Mouse (Mus musculus) heart, embryonic 16.5 days (tissue): Measurements from ENCODE around the gene Arhgef1. TPM values are rescaled to one million over a fixed set of nuclear protein-coding genes. Genes with fewer than 3 reads are reported as not detected.

Source experiments
- ATAC-seq: fragments of 200-750 bp; cut with Nextera tagmentation; replicated peaks from 2 replicates; pipeline ENCODE4 v1.8.0; 2017; ENCODE audit warnings: moderate number of reproducible peaks; ENCODE audit not compliant: insufficient read depth, low FRiP score; ENCODE audit errors: extremely low read depth
- H3K27ac ChIP-seq: fragments of 300-500 bp; sonication (generic); 2 replicates; pipeline ENCODE4 v1.5.1; 2014; ENCODE audit warnings: mild to moderate bottlenecking, low read length, control low read depth, moderate library complexity
- H3K27me3 ChIP-seq: fragments of 300-500 bp; sonication (generic); 2 replicates; pipeline ENCODE4 v1.6.1; 2014; ENCODE audit warnings: low read length, mixed read lengths; ENCODE audit not compliant: control insufficient read depth, insufficient read depth
- H3K36me3 ChIP-seq: fragments of 300-500 bp; sonication (generic); 2 replicates; pipeline ENCODE4 v1.6.1; 2014; ENCODE audit not compliant: control insufficient read depth, insufficient read depth
- H3K4me1 ChIP-seq: fragments of 300-500 bp; sonication (generic); 2 replicates; pipeline ENCODE4 v1.6.1; 2014; ENCODE audit warnings: low read length, mixed read lengths; ENCODE audit not compliant: control insufficient read depth, insufficient read depth
- H3K4me2 ChIP-seq: fragments of 300-500 bp; sonication (generic); 2 replicates; pipeline ENCODE4 v1.6.1; 2014; ENCODE audit warnings: low read depth, mild to moderate bottlenecking, control low read depth, low read length
- H3K4me3 ChIP-seq: fragments of 300-500 bp; sonication (generic); 2 replicates; pipeline ENCODE4 v1.5.1; 2014; ENCODE audit warnings: mild to moderate bottlenecking, control low read depth, low read length
- H3K9ac ChIP-seq: fragments of 300-500 bp; sonication (generic); 2 replicates; pipeline ENCODE4 v1.6.1; 2014; ENCODE audit warnings: low read length, control low read depth
- H3K9me3 ChIP-seq: fragments of 300-500 bp; sonication (generic); replicated peaks from 2 replicates; pipeline ENCODE4 v1.6.1; 2016; ENCODE audit warnings: low read length; ENCODE audit not compliant: control insufficient read depth
- WGBS: fragments of 180-500 bp; shearing (Covaris S2); extraction: QIAGEN DNeasy Blood & Tissue Kit; methylation state at CpG from one replicate; pipeline ENCODE4 v1.1.7; 2014; 5-methylcytosine and 5-hydroxymethylcytosine counted together
- polyA plus RNA-seq: library from polyadenylated mRNA; unstranded; fragments of >200 nt; fragmentation: Nextera tagmentation; extraction: Ambion mirVana; gene quantifications from 2 replicates; pipeline ENCODE4 v1.2.1, GENCODE M21; 2015

Arhgef1 gene
- polyA plus RNA-seq, 1 experiment from 2014 or later = 80.9 TPM

GRCm38 (mm10) chr7:24912480-24912879, 9.8 kb downstream of the Arhgef1 start:
- 91% methylated on average over 14 of the region's 14 CpGs for WGBS
- H3K4me1 ChIP-seq = no peaks in the 10 kb centered on the region; the same call in 1 of the 2 replicates
- H3K27me3 ChIP-seq = no peaks in the 10 kb centered on the region
- H3K9me3 ChIP-seq = no peaks in the 10 kb centered on the region
- H3K4me3 ChIP-seq = no peak overlapping the region
- H3K27ac ChIP-seq = no peak overlapping the region
- H3K4me2 ChIP-seq = no peak overlapping the region
- ATAC-seq = no peak
- peaks cover 35% of the 10 kb centered on the region for H3K36me3 ChIP-seq
- H3K9ac ChIP-seq = no peak overlapping the region

- no peak overlapping the region for H3K9ac ChIP-seq
- 90% methylated on average over 20 of the region's 20 CpGs for WGBS
- H3K4me2 ChIP-seq = no peak overlapping the region
- no peaks in the 10 kb centered on the region for H3K27me3 ChIP-seq
- no peak for ATAC-seq
- no peaks in the 10 kb centered on the region for H3K9me3 ChIP-seq
- H3K36me3 ChIP-seq = peaks cover 56% of the 10 kb centered on the region
- no peak overlapping the region for H3K27ac ChIP-seq
- no peaks in the 10 kb centered on the region for H3K4me1 ChIP-seq
- H3K4me3 ChIP-seq = no peak overlapping the region
Measured at GRCm38 (mm10) chr7:24918763-24919323, 16.1 kb downstream of the Arhgef1 start.

- WGBS = 88% methylated on average over 9 of the region's 9 CpGs
- no peak for ATAC-seq
- no peaks in the 10 kb centered on the region for H3K27me3 ChIP-seq
- H3K9me3 ChIP-seq = no peaks in the 10 kb centered on the region
- peaks cover 63% of the 10 kb centered on the region for H3K36me3 ChIP-seq
- H3K4me1 ChIP-seq = no peaks in the 10 kb centered on the region
- no peak overlapping the region for H3K9ac ChIP-seq
- no peak overlapping the region for H3K27ac ChIP-seq
- no peak overlapping the region for H3K4me2 ChIP-seq
- H3K4me3 ChIP-seq = no peak overlapping the region
Measured at GRCm38 (mm10) chr7:24919728-24920127, 17.0 kb downstream of the Arhgef1 start.

- no peaks in the 10 kb centered on the region for H3K4me1 ChIP-seq
- ATAC-seq = no peak
- peaks cover 5% of the 10 kb centered on the region for H3K36me3 ChIP-seq
- no peak overlapping the region for H3K9ac ChIP-seq
- no peak overlapping the region for H3K4me3 ChIP-seq
- H3K27ac ChIP-seq = no peak overlapping the region
- WGBS = 50% methylated on average over 6 of the region's 6 CpGs
- no peak overlapping the region for H3K4me2 ChIP-seq
- H3K27me3 ChIP-seq = peaks cover 62% of the 10 kb centered on the region
- no peaks in the 10 kb centered on the region for H3K9me3 ChIP-seq
Measured at GRCm38 (mm10) chr7:24930475-24930874, 27.8 kb downstream of the Arhgef1 start.

GRCm38 (mm10) chr7:24931651-24932050, 28.9 kb downstream of the Arhgef1 start:
- Histone ChIP-seq H3K4me3 (no peak overlapping the region), H3K9me3 (no peaks in the 10 kb centered on the region), H3K4me1 (no peaks in the 10 kb centered on the region), H3K36me3 (no peaks in the 10 kb centered on the region), H3K4me2 (no peak overlapping the region), H3K27me3 (peaks cover 67% of the 10 kb centered on the region), H3K9ac (no peak overlapping the region), H3K27ac (no peak overlapping the region)
- WGBS = 2% methylated on average over 15 of the region's 15 CpGs
- no peak for ATAC-seq

GRCm38 (mm10) chr7:24943641-24944040, 40.9 kb downstream of the Arhgef1 start:
- H3K4me1 ChIP-seq = peaks cover 6% of the 10 kb centered on the region
- no peaks in the 10 kb centered on the region for H3K36me3 ChIP-seq
- peaks cover 89% of the 10 kb centered on the region for H3K27me3 ChIP-seq
- 11% methylated on average over 6 of the region's 6 CpGs for WGBS
- H3K27ac ChIP-seq = no peak overlapping the region
- no peak overlapping the region for H3K4me3 ChIP-seq
- no peak overlapping the region for H3K4me2 ChIP-seq
- no peak for ATAC-seq
- 0 out of 2 replicates have a peak, but pooled peaks cover 2% of the 10 kb centered on the region for H3K9me3 ChIP-seq
- H3K9ac ChIP-seq = no peak overlapping the region

- peak within 1 kb of the TSS; percentile 2 for H3K9ac ChIP-seq
- under 1% methylated on average over 70 of the region's 72 CpGs for WGBS
Measured at GRCm38 (mm10) chr7:24944257-24944950, 41.7 kb downstream of the Arhgef1 start, which contains the start of gene Gm4881. TSS of gene Gm4881 (minus strand) at chr7:24944494.

GRCm38 (mm10) chr7:24947316-24948048, 44.8 kb downstream of the Arhgef1 start:
- no peak overlapping the region for H3K9ac ChIP-seq
- H3K4me1 ChIP-seq = peaks cover 6% of the 10 kb centered on the region
- no peak for ATAC-seq
- no peaks in the 10 kb centered on the region for H3K36me3 ChIP-seq
- H3K4me3 ChIP-seq = no peak overlapping the region
- no peak overlapping the region for H3K27ac ChIP-seq
- H3K4me2 ChIP-seq = no peak overlapping the region
- WGBS = 4% methylated on average over 7 of the region's 7 CpGs
- 0 out of 2 replicates have a peak, but pooled peaks cover 2% of the 10 kb centered on the region for H3K9me3 ChIP-seq
- H3K27me3 ChIP-seq = peaks cover 99% of the 10 kb centered on the region

More at GRCm38 (mm10) chr7:24944257-24944950, 41.7 kb downstream of the Arhgef1 start, which contains the start of gene Gm4881:
- Histone ChIP-seq H3K4me3 (peak within 1 kb of the TSS; percentile 50), H3K27me3 (peaks cover 91% of the 10 kb centered on the region), H3K4me1 (peaks cover 6% of the 10 kb centered on the region), H3K27ac (no peak within 1 kb of the TSS), H3K36me3 (no peaks in the 10 kb centered on the region), H3K4me2 (peak within 1 kb of the TSS; percentile 59), H3K9me3 (0 out of 2 replicates have a peak, but pooled peaks cover 2% of the 10 kb centered on the region)
- no peak for ATAC-seq

- Histone ChIP-seq H3K9ac (no peak overlapping the region), H3K4me1 (peaks cover 6% of the 10 kb centered on the region), H3K27ac (no peak overlapping the region), H3K36me3 (no peaks in the 10 kb centered on the region), H3K27me3 (peaks cover 97% of the 10 kb centered on the region), H3K9me3 (0 out of 2 replicates have a peak, but pooled peaks cover 2% of the 10 kb centered on the region), H3K4me3 (no peak overlapping the region), H3K4me2 (no peak overlapping the region)
- no peak for ATAC-seq
- WGBS = 4% methylated on average over 28 of the region's 29 CpGs
Measured at GRCm38 (mm10) chr7:24948774-24949173, 46.1 kb downstream of the Arhgef1 start.
